Mouse (Mus musculus): ENCODE measurements around the gene Adgrg1. TPM values are rescaled to one million over a fixed set of nuclear protein-coding genes. Genes with fewer than 3 reads are reported as not detected.

Adgrg1 gene
- total RNA-seq, 1 experiment from 2014 or later, result 16.6 TPM

GRCm38 (mm10) chr8:95059812-95060533 lies 85.4 kb downstream of the Adgrg1 start:
- no peak for ATAC-seq (replicated peaks; ENCODE audit: insufficient number of reproducible peaks, low FRiP score, low TSS enrichment, poor library complexity, severe bottlenecking)

Other genes starting within 250 kb of the Adgrg1 start
- 0.11 to 0.87 TPM (median 0.57 TPM) in 3 replicates for gene Ccl22, start 229.2 kb upstream of the Adgrg1 start, total RNA-seq (2017)
- not detected in 3 replicates for gene Cx3cl1, start 202.7 kb upstream of the Adgrg1 start, total RNA-seq (2017)
- gene Ccl17, start 164.3 kb upstream of the Adgrg1 start, total RNA-seq (2017), result not detected in 3 replicates
- gene Coq9, start 136.4 kb upstream of the Adgrg1 start, total RNA-seq (2017), result 23.0 to 27.5 TPM (median 25.1 TPM) in 3 replicates
- 17.0 to 23.7 TPM (median 17.3 TPM) in 3 replicates for gene Ciapin1, start 136.4 kb upstream of the Adgrg1 start, total RNA-seq (2017)
- 36.9 to 49.4 TPM (median 40.6 TPM) in 3 replicates for gene Polr2c, start 117.3 kb upstream of the Adgrg1 start, total RNA-seq (2017)
- gene Dok4, start 98.4 kb upstream of the Adgrg1 start, total RNA-seq (2017), result 0.97 to 4.5 TPM (median 1.2 TPM) in 3 replicates
- gene Ccdc102a, start 56.7 kb upstream of the Adgrg1 start, total RNA-seq (2017), result 1.1 to 11.3 TPM (median 1.8 TPM) in 3 replicates
- gene Adgrg5, start 51.1 kb upstream of the Adgrg1 start, total RNA-seq (2017), result 0.86 to 2.6 TPM (median 1.9 TPM) in 3 replicates
- gene Adgrg3, start 42.9 kb downstream of the Adgrg1 start, total RNA-seq (2017), result 2.9 to 15.5 TPM (median 10.1 TPM) in 3 replicates
- not detected in 3 replicates for gene Drc7, start 80.4 kb downstream of the Adgrg1 start, total RNA-seq (2017)
- 12.6 to 46.5 TPM (median 38.6 TPM) in 3 replicates for gene Katnb1, start 106.4 kb downstream of the Adgrg1 start, total RNA-seq (2017)
- 21.9 to 28.7 TPM (median 25.8 TPM) in 3 replicates for gene Kifc3, start 228.1 kb downstream of the Adgrg1 start, total RNA-seq (2017)